Mouse (Mus musculus) thymus, adult 2 months (tissue): ENCODE results near the gene Mrnip.

Source experiments
- CTCF ChIP-seq: fragments of 200-500 bp; IDR thresholded peaks from 2 replicates; pipeline ENCODE4 v1.5.1; 2012; ENCODE audit warnings: mild to moderate bottlenecking, control low read depth, low read length, moderate library complexity, borderline replicate concordance; ENCODE audit not compliant: control insufficient read depth, poor library complexity, insufficient read depth; ENCODE audit errors: extremely low read depth
- POLR2A ChIP-seq: fragments of 200-500 bp; IDR thresholded peaks from 2 replicates; pipeline ENCODE4 v1.6.1; 2012; ENCODE audit warnings: mild to moderate bottlenecking, low read length, control low read depth, moderate library complexity; ENCODE audit not compliant: control insufficient read depth, poor library complexity, insufficient read depth; ENCODE audit errors: extremely low read depth

GRCm38 (mm10) chr11:50212060-50212739, 38.0 kb downstream of the Mrnip start:
- TF ChIP-seq CTCF (no peak), POLR2A (no peak)
